Mouse (Mus musculus) CD4-positive, CD25-positive, alpha-beta regulatory T cell, adult 2 months (primary cell): ENCODE results near the gene Bcl2l10.
A peak's percentile ranks its signal among the peaks of the same experiment; 100 is the strongest.

ENCODE experiments used
- DNase-seq: peaks from one replicate; pipeline ENCODE4 v3.0.0-alpha.2; 2012; ENCODE audit warnings: low read depth, low spot score

Gene Bcl2l10

GRCm38 (mm10) chr9:75347458-75347857, at the start of gene Bcl2l10:
TSS of gene Bcl2l10 (plus strand) at chr9:75347758.
- DNase-seq: no peak

GRCm38 (mm10) chr9:75299342-75299741, 48.2 kb upstream of the Bcl2l10 start:
- DNase-seq: peak; percentile 64

- DNase-seq: no peak
Observed at GRCm38 (mm10) chr9:75303033-75303432, 44.5 kb upstream of the Bcl2l10 start.

GRCm38 (mm10) chr9:75303701-75304261, 43.8 kb upstream of the Bcl2l10 start:
- peak; percentile 28 for DNase-seq

GRCm38 (mm10) chr9:75304286-75304685, 43.3 kb upstream of the Bcl2l10 start:
- DNase-seq: no peak

GRCm38 (mm10) chr9:75306126-75306898, 41.2 kb upstream of the Bcl2l10 start, which contains the start of gene Gnb5:
TSS of gene Gnb5 (plus strand) at chr9:75306288.
- DNase-seq: no peak

GRCm38 (mm10) chr9:75307015-75307414, 40.5 kb upstream of the Bcl2l10 start:
- DNase-seq: no peak

- DNase-seq: no peak
Observed at GRCm38 (mm10) chr9:75308621-75309020, 38.9 kb upstream of the Bcl2l10 start.

- DNase-seq: peak; percentile 85
Observed at GRCm38 (mm10) chr9:75312008-75312407, 35.5 kb upstream of the Bcl2l10 start.

- DNase-seq: peak; percentile 51
Observed at GRCm38 (mm10) chr9:75313138-75313831, 34.3 kb upstream of the Bcl2l10 start.

- peak; percentile 90 for DNase-seq
Observed at GRCm38 (mm10) chr9:75313832-75314516, 33.6 kb upstream of the Bcl2l10 start.

GRCm38 (mm10) chr9:75314517-75315105, 32.9 kb upstream of the Bcl2l10 start:
- DNase-seq: no peak

GRCm38 (mm10) chr9:75315238-75315637, 32.3 kb upstream of the Bcl2l10 start:
- no peak for DNase-seq

- no peak for DNase-seq
Observed at GRCm38 (mm10) chr9:75316771-75317170, 30.8 kb upstream of the Bcl2l10 start.

- DNase-seq: no peak
Observed at GRCm38 (mm10) chr9:75318196-75318595, 29.4 kb upstream of the Bcl2l10 start.

GRCm38 (mm10) chr9:75319365-75319764, 28.2 kb upstream of the Bcl2l10 start:
- no peak for DNase-seq

GRCm38 (mm10) chr9:75322099-75322885, 25.3 kb upstream of the Bcl2l10 start:
- DNase-seq: no peak

- no peak for DNase-seq
Observed at GRCm38 (mm10) chr9:75328047-75328446, 19.5 kb upstream of the Bcl2l10 start.

- DNase-seq: no peak
Observed at GRCm38 (mm10) chr9:75330821-75331220, 16.7 kb upstream of the Bcl2l10 start.

- DNase-seq: no peak
Observed at GRCm38 (mm10) chr9:75334440-75334839, 13.1 kb upstream of the Bcl2l10 start.

- no peak for DNase-seq
Observed at GRCm38 (mm10) chr9:75338016-75338415, 9.5 kb upstream of the Bcl2l10 start.
